Mouse (Mus musculus): ENCODE data around the gene Cep78. TPM values are rescaled to one million over a fixed set of nuclear protein-coding genes. Genes with fewer than 3 reads are reported as not detected.

Cep78 gene
- polyA plus RNA-seq, 1 experiment from 2014 or later = 49.6 TPM

GRCm38 (mm10) chr19:15924181-15924865 lies 60.5 kb downstream of the Cep78 start:
- Histone ChIP-seq H3K36me3 (ENCODE audit: control insufficient read depth, insufficient read depth, low read length) (0 out of 2 replicates have a peak, but pooled peaks cover 2% of the 10 kb centered on the region), H3K4me1 (ENCODE audit: control insufficient read depth, insufficient read depth, low read length) (peaks cover 15% of the 10 kb centered on the region), H3K4me3 (ENCODE audit: low read depth, low read length) (peak overlapping the region; percentile 49), H3K9me3 (ENCODE audit: control insufficient read depth, low read length) (no peaks in the 10 kb centered on the region), H3K27ac (ENCODE audit: low read depth, low read length) (no peak overlapping the region; the same call in 1 of the 2 replicates), H3K4me2 (peak overlapping the region; percentile 91), H3K27me3 (ENCODE audit: control insufficient read depth, insufficient read depth, low read length) (no peaks in the 10 kb centered on the region), H3K9ac (ENCODE audit: low read length) (peak overlapping the region; percentile 75)
- peak; percentile 98 for DNase-seq (ENCODE audit: low spot score, missing footprints)
- WGBS = under 1% methylated on average over 46 of the region's 46 CpGs
- ATAC-seq (ENCODE audit: low FRiP score) = peak; percentile 70

- Histone ChIP-seq H3K4me1 (ENCODE audit: control insufficient read depth, insufficient read depth, low read length) (peaks cover 15% of the 10 kb centered on the region), H3K9ac (ENCODE audit: low read length) (peak overlapping the region; percentile 75), H3K9me3 (ENCODE audit: control insufficient read depth, low read length) (no peaks in the 10 kb centered on the region), H3K36me3 (ENCODE audit: control insufficient read depth, insufficient read depth, low read length) (0 out of 2 replicates have a peak, but pooled peaks cover 6% of the 10 kb centered on the region), H3K4me2 (peak overlapping the region; percentile 91), H3K4me3 (ENCODE audit: low read depth, low read length) (peak overlapping the region; percentile 49), H3K27me3 (ENCODE audit: control insufficient read depth, insufficient read depth, low read length) (no peaks in the 10 kb centered on the region), H3K27ac (ENCODE audit: low read depth, low read length) (no peak overlapping the region)
- WGBS = 42% methylated on average over 9 of the region's 9 CpGs
- DNase-seq (ENCODE audit: low spot score, missing footprints) (no peak), ATAC-seq (ENCODE audit: low FRiP score) (no peak)
These were observed 61.4 kb downstream of the Cep78 start for GRCm38 (mm10) chr19:15923426-15923825.

- DNase-seq (ENCODE audit: low spot score, missing footprints) (no peak), ATAC-seq (ENCODE audit: low FRiP score) (no peak)
- Histone ChIP-seq H3K36me3 (ENCODE audit: control insufficient read depth, insufficient read depth, low read length) (peaks cover 11% of the 10 kb centered on the region; the same call in 1 of the 2 replicates), H3K27me3 (ENCODE audit: control insufficient read depth, insufficient read depth, low read length) (no peaks in the 10 kb centered on the region), H3K9me3 (ENCODE audit: control insufficient read depth, low read length) (no peaks in the 10 kb centered on the region), H3K4me2 (no peak overlapping the region), H3K4me3 (ENCODE audit: low read depth, low read length) (no peak overlapping the region), H3K4me1 (ENCODE audit: control insufficient read depth, insufficient read depth, low read length) (peaks cover 13% of the 10 kb centered on the region), H3K27ac (ENCODE audit: low read depth, low read length) (no peak overlapping the region), H3K9ac (ENCODE audit: low read length) (no peak overlapping the region)
- 98% methylated on average over 7 of the region's 7 CpGs for WGBS
These were observed 65.5 kb downstream of the Cep78 start for GRCm38 (mm10) chr19:15919336-15919735.

- Histone ChIP-seq H3K9me3 (ENCODE audit: control insufficient read depth, low read length) (no peaks in the 10 kb centered on the region), H3K4me2 (no peak overlapping the region), H3K9ac (ENCODE audit: low read length) (no peak overlapping the region), H3K4me1 (ENCODE audit: control insufficient read depth, insufficient read depth, low read length) (peaks cover 2% of the 10 kb centered on the region), H3K27me3 (ENCODE audit: control insufficient read depth, insufficient read depth, low read length) (no peaks in the 10 kb centered on the region), H3K4me3 (ENCODE audit: low read depth, low read length) (no peak overlapping the region), H3K27ac (ENCODE audit: low read depth, low read length) (no peak overlapping the region), H3K36me3 (ENCODE audit: control insufficient read depth, insufficient read depth, low read length) (peaks cover 11% of the 10 kb centered on the region; the same call in 1 of the 2 replicates)
- no peak for DNase-seq (ENCODE audit: low spot score, missing footprints)
- ATAC-seq (ENCODE audit: low FRiP score) = no peak
- WGBS = 92% methylated on average over 7 of the region's 7 CpGs
These were observed 66.7 kb downstream of the Cep78 start for GRCm38 (mm10) chr19:15918111-15918510.

GRCm38 (mm10) chr19:15913249-15913997 lies 71.4 kb downstream of the Cep78 start:
- DNase-seq (ENCODE audit: low spot score, missing footprints) = no peak
- no peak overlapping the region for H3K27ac ChIP-seq (ENCODE audit: low read depth, low read length)
- ATAC-seq (ENCODE audit: low FRiP score) = no peak
- no peak overlapping the region for H3K4me2 ChIP-seq
- WGBS = 93% methylated on average over 9 of the region's 9 CpGs
- H3K4me1 ChIP-seq (ENCODE audit: control insufficient read depth, insufficient read depth, low read length) = no peaks in the 10 kb centered on the region
- no peaks in the 10 kb centered on the region for H3K27me3 ChIP-seq (ENCODE audit: control insufficient read depth, insufficient read depth, low read length)
- H3K36me3 ChIP-seq (ENCODE audit: control insufficient read depth, insufficient read depth, low read length) = peaks cover 16% of the 10 kb centered on the region; the same call in 1 of the 2 replicates
- no peak overlapping the region for H3K9ac ChIP-seq (ENCODE audit: low read length)
- no peak overlapping the region for H3K4me3 ChIP-seq (ENCODE audit: low read depth, low read length)
- no peaks in the 10 kb centered on the region for H3K9me3 ChIP-seq (ENCODE audit: control insufficient read depth, low read length)

GRCm38 (mm10) chr19:15911441-15911840 lies 73.3 kb downstream of the Cep78 start:
- ATAC-seq (ENCODE audit: low FRiP score) (no peak), DNase-seq (ENCODE audit: low spot score, missing footprints) (no peak)
- Histone ChIP-seq H3K9me3 (ENCODE audit: control insufficient read depth, low read length) (no peaks in the 10 kb centered on the region), H3K4me3 (ENCODE audit: low read depth, low read length) (no peak overlapping the region), H3K4me2 (no peak overlapping the region), H3K4me1 (ENCODE audit: control insufficient read depth, insufficient read depth, low read length) (no peaks in the 10 kb centered on the region), H3K9ac (ENCODE audit: low read length) (no peak overlapping the region), H3K27me3 (ENCODE audit: control insufficient read depth, insufficient read depth, low read length) (no peaks in the 10 kb centered on the region), H3K36me3 (ENCODE audit: control insufficient read depth, insufficient read depth, low read length) (peaks cover 14% of the 10 kb centered on the region; the same call in 1 of the 2 replicates), H3K27ac (ENCODE audit: low read depth, low read length) (no peak overlapping the region)
- 97% methylated on average over 5 of the region's 5 CpGs for WGBS

- H3K27ac ChIP-seq (ENCODE audit: low read depth, low read length) = no peak overlapping the region
- DNase-seq (ENCODE audit: low spot score, missing footprints) = no peak
- WGBS = 92% methylated on average over 3 of the region's 3 CpGs
- H3K36me3 ChIP-seq (ENCODE audit: control insufficient read depth, insufficient read depth, low read length) = peaks cover 16% of the 10 kb centered on the region; the same call in 1 of the 2 replicates
- H3K4me3 ChIP-seq (ENCODE audit: low read depth, low read length) = no peak overlapping the region
- no peaks in the 10 kb centered on the region for H3K27me3 ChIP-seq (ENCODE audit: control insufficient read depth, insufficient read depth, low read length)
- H3K9ac ChIP-seq (ENCODE audit: low read length) = no peak overlapping the region
- H3K9me3 ChIP-seq (ENCODE audit: control insufficient read depth, low read length) = no peaks in the 10 kb centered on the region
- H3K4me1 ChIP-seq (ENCODE audit: control insufficient read depth, insufficient read depth, low read length) = no peaks in the 10 kb centered on the region
- H3K4me2 ChIP-seq = no peak overlapping the region
- no peak for ATAC-seq (ENCODE audit: low FRiP score)
These were observed 73.8 kb downstream of the Cep78 start for GRCm38 (mm10) chr19:15910987-15911386.

GRCm38 (mm10) chr19:15910488-15910887 lies 74.3 kb downstream of the Cep78 start:
- Histone ChIP-seq H3K4me1 (ENCODE audit: control insufficient read depth, insufficient read depth, low read length) (no peaks in the 10 kb centered on the region), H3K9ac (ENCODE audit: low read length) (no peak overlapping the region), H3K4me2 (no peak overlapping the region), H3K9me3 (ENCODE audit: control insufficient read depth, low read length) (no peaks in the 10 kb centered on the region), H3K36me3 (ENCODE audit: control insufficient read depth, insufficient read depth, low read length) (peaks cover 17% of the 10 kb centered on the region; the same call in 1 of the 2 replicates), H3K27ac (ENCODE audit: low read depth, low read length) (no peak overlapping the region), H3K27me3 (ENCODE audit: control insufficient read depth, insufficient read depth, low read length) (no peaks in the 10 kb centered on the region), H3K4me3 (ENCODE audit: low read depth, low read length) (no peak overlapping the region)
- WGBS = 93% methylated on average over 1 of the region's 1 CpGs
- no peak for ATAC-seq (ENCODE audit: low FRiP score)
- DNase-seq (ENCODE audit: low spot score, missing footprints) = no peak

GRCm38 (mm10) chr19:15908016-15908415 lies 76.8 kb downstream of the Cep78 start:
- Histone ChIP-seq H3K9me3 (ENCODE audit: control insufficient read depth, low read length) (no peaks in the 10 kb centered on the region), H3K4me2 (no peak overlapping the region), H3K9ac (ENCODE audit: low read length) (no peak overlapping the region), H3K27ac (ENCODE audit: low read depth, low read length) (no peak overlapping the region), H3K27me3 (ENCODE audit: control insufficient read depth, insufficient read depth, low read length) (no peaks in the 10 kb centered on the region), H3K36me3 (ENCODE audit: control insufficient read depth, insufficient read depth, low read length) (peaks cover 17% of the 10 kb centered on the region; the same call in 1 of the 2 replicates), H3K4me1 (ENCODE audit: control insufficient read depth, insufficient read depth, low read length) (peaks cover 9% of the 10 kb centered on the region), H3K4me3 (ENCODE audit: low read depth, low read length) (no peak overlapping the region)
- ATAC-seq (ENCODE audit: low FRiP score) (no peak), DNase-seq (ENCODE audit: low spot score, missing footprints) (no peak)
- 93% methylated on average over 5 of the region's 5 CpGs for WGBS

Measured in midbrain, embryonic 11.5 days (tissue).